8 mouse cellular contexts compared by ENCODE assay signal in genomic region chr17:10500795-10501432, GRCm38 (mm10).
DNase-seq lines count a peak whose midpoint lies in the region; ATAC-seq and TF ChIP-seq lines count a peak whose summit lies in the region.

No protein-coding gene starts in this region.

- peak; percentile 61 for DNase-seq in kidney, adult 2 months
- DNase-seq in adipocyte (ENCODE audit: low spot score), result peak; percentile 54
- DNase-seq in heart, postnatal 4 days, result peak; percentile 63
- DNase-seq in layer of hippocampus, postnatal 36 days, result no peak
- no peak for DNase-seq in right cerebral cortex, adult 18-20 months
- no peak for DNase-seq in frontal cortex, postnatal 36 days (ENCODE audit: low spot score in 2 of 2)

- no peaks in the 10 kb centered on the region for H3K27me3 ChIP-seq in kidney, adult 2 months (replicated peaks; ENCODE audit: control insufficient read depth, insufficient read depth, low read length)
- H3K27me3 ChIP-seq in kidney, embryonic 14.5 days (ENCODE audit: control insufficient read depth, insufficient read depth, low read length), result no peaks in the 10 kb centered on the region

- H3K36me3 ChIP-seq in kidney, adult 2 months (ENCODE audit: control insufficient read depth, insufficient read depth, low read length), result no peaks in the 10 kb centered on the region
- H3K36me3 ChIP-seq in kidney, embryonic 14.5 days (ENCODE audit: control insufficient read depth, insufficient read depth, low read length), result no peaks in the 10 kb centered on the region

- H3K9me3 ChIP-seq in kidney, embryonic 14.5 days (ENCODE audit: control insufficient read depth, low read length), result no peaks in the 10 kb centered on the region

- WGBS in kidney, adult 2 months, result 60% methylated on average over 12 of the region's 12 CpGs
- 50% methylated on average over 12 of the region's 12 CpGs for WGBS in kidney, embryonic 14.5 days

- no peak overlapping the region for H3K9ac ChIP-seq in kidney, embryonic 14.5 days (ENCODE audit: low read depth, low read length)

- peak; percentile 60 for TF ChIP-seq CTCF in kidney, adult 2 months (conservative IDR thresholded peaks at IDR 0.05; ENCODE audit: insufficient read depth, insufficient read length, low read depth, low read length)

- H3K4me2 ChIP-seq in kidney, embryonic 14.5 days (replicated peaks; ENCODE audit: low read depth, low read length), result no peak overlapping the region

- H3K27ac ChIP-seq in kidney, adult 2 months (ENCODE audit: insufficient read depth, low read depth, low read length), result no peak overlapping the region
- H3K27ac ChIP-seq in kidney, embryonic 14.5 days (ENCODE audit: low read depth, low read length), result no peak overlapping the region

- peaks cover 7% of the 10 kb centered on the region for H3K4me1 ChIP-seq in kidney, adult 2 months (ENCODE audit: control insufficient read depth, insufficient read depth, low read length)
- 0 out of 2 replicates have a peak, but pooled peaks cover 8% of the 10 kb centered on the region for H3K4me1 ChIP-seq in kidney, embryonic 14.5 days (ENCODE audit: control insufficient read depth, insufficient read depth, low read length)

- TF ChIP-seq POLR2A in kidney, adult 2 months (IDR thresholded peaks at IDR 0.05; ENCODE audit: low read depth, low read length), result no peak

- H3K4me3 ChIP-seq in kidney, adult 2 months (ENCODE audit: insufficient read depth, low read depth, low read length), result no peak overlapping the region
- no peak overlapping the region for H3K4me3 ChIP-seq in kidney, embryonic 14.5 days (ENCODE audit: low read length)

- ATAC-seq in kidney, embryonic 14.5 days (ENCODE audit: low FRiP score, low TSS enrichment), result no peak
- peak; percentile 87 for ATAC-seq in megakaryocyte progenitor cell, adult 5-6 weeks (replicated peaks; ENCODE audit: poor library complexity)

Comparison
In these comparisons a context has a peak if more than half of its experiments do, and no peak if none do; other contexts are left out.
1. DNase-seq: peak in kidney, adult 2 months (single experiment), adipocyte (single experiment) and heart, postnatal 4 days (single experiment); none in layer of hippocampus, postnatal 36 days (0 of 2), right cerebral cortex, adult 18-20 months (single experiment) and frontal cortex, postnatal 36 days (0 of 2).